Mouse (Mus musculus): ENCODE results near the gene Dnm2. TPM values are rescaled to one million over a fixed set of nuclear protein-coding genes. Genes with fewer than 3 reads are reported as not detected.

The Dnm2 gene
- 19.6 and 22.0 TPM in 2 replicates for polyA plus RNA-seq (2021; fragmentation: Nextera tagmentation)
- long read RNA-seq, experiment 1, transcript Dnm2-211 (21 exons, 3,510 nt) = minor isoform, 10 of 135 reads
- long read RNA-seq, experiment 1, transcript Dnm2-201 (21 exons, 3,502 nt) = major isoform, 22 of 135 reads
- long read RNA-seq, experiment 1, transcript Dnm2-204 (21 exons, 3,063 nt) = minor isoform, 6 of 135 reads
- long read RNA-seq, experiment 1, transcript Dnm2-206 (21 exons, 2,613 nt) = minor isoform, 9 of 135 reads
- long read RNA-seq, experiment 1, partial matches to known transcripts = 19 of 135 reads
- long read RNA-seq, experiment 1, other reads (novel, unspliced or antisense) = 65 of 135 reads
- long read RNA-seq, experiment 2, partial matches to known transcripts = 10 of 29 reads
- long read RNA-seq, experiment 2, other reads (novel, unspliced or antisense) = 11 of 29 reads

DNA sequence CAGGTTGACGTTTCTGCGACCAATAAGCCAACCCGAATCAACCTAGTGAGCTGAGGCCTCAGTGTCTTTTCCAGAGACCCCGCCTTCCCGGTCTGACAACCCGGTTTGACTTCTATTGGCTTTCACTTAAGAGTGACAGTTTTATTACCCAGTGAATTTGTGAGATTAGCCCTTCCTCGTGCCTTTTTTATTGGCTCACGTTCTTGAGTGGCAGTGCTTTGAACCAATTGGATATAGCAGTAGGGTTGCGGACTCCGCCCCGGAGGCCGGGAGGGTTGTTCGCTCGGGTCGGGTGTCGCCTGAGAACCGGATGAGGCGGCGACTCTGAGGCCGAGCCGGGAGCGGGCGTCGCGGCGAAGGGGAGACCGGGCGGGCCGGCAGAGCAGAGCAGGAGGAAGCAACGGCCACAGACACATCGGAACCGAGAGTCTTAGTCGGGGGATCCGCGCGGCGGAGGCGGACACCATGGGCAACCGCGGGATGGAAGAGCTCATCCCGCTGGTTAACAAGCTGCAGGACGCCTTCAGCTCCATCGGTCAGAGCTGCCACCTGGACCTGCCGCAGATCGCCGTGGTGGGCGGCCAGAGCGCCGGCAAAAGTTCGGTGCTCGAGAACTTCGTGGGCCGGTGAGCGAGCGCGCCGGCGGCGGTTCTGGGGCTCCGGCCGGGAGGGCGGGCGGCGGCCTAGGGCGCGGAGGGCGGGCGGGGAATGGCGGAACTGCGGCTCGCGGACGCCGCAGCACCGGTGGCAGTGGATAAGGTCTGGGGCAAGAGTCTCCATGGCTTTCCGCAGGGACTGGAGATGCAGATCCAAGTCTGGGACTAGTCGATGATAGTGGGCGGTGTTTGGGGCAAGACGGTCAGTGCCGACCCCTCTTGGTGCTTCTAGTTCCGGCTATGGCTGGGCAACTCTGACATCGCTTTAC lies at the start of gene Dnm2:
Gene Dnm2, plus strand, starts transcription at position 278 of the 925 bp plus-strand sequence.

GRCm38 (mm10) chr9:21411669-21412550 lies 12.8 kb upstream of the Dnm2 start, which contains the start of gene Qtrt1:
Qtrt1 (plus strand) TSS chr9:21411837.

DNA sequence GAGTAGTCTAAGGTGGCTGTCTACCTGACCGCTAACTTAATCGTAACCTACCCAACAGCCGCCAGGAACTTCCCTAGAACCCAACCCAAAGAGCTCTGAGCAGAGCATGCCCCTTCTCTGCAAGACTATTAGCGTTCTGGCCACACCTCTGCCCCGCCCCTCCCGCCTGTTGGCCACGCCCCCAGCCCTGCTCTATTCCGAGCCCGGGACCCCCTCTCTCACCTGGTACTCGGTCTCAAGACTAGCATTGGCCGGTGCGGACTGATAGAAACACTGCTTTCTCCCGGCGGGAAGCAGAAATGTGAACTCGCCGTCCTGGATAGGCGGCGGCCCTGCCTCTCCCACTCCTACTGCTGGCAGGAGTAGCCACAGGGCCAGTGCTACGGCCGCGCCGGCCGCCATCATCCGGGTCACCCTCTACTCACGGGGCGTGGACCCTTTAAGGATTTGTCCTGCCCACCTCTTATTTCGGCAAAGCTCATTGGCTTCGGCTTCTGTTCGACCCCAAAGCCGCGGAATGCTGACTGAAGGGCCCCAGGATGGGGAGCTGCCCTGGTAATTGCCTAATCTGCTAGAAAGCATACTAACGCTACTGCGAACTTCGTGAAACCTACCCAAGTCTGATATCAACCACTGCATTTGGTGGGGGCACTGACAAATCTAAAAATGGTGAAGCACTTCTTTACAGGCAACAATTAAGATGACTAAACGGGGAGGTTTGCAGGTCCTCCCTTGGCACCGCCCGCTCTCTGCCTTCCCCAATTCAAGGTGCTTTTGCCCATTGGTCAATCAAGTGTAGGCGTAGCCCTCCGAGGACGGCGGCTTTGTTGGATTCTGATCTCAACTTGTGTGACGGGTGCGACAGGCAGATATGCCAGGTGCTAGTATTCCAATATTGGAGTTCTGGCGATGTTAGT lies 85.3 kb downstream of the Dnm2 start, which contains the start of gene Tmed1:
Gene Tmed1, minus strand, starts transcription at position 481 of the 917 bp plus-strand sequence.

DNA sequence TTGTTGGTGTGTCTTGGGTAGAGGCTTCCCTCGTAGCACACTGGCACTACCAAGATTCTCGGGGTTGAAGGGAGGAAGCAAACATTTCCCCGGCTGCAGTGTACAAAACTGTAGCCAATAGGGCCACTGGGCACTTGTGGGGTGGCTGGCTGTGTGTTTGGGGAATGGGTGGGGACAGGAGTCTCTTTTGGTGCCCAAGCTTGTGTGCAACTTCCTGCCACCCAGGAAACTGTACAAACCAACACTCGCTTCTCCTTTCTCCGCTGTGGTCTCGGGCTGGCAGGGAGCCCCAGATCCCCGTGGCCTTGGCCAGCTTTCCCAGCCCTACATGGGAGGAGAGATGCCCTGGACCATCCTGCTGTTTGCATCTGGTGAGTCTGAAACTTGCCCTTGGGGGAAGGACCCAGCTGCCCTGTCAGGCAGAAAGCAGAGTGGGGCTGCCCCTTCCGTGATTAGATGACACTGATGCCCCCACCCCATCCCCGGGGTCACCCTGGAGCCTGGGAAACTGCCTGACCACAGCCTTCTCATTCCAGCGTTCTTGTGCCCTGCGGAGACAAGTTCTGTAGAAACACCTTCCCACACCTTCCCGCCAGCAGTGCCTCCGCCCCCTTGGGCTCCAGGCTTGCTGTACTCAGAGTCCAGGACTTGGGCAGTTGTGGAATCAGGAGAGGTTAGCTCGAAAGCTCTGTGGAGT lies 101.4 kb downstream of the Dnm2 start, which contains the start of gene AB124611:
Gene AB124611, plus strand, starts transcription at position 240 of the 697 bp plus-strand sequence.

DNA sequence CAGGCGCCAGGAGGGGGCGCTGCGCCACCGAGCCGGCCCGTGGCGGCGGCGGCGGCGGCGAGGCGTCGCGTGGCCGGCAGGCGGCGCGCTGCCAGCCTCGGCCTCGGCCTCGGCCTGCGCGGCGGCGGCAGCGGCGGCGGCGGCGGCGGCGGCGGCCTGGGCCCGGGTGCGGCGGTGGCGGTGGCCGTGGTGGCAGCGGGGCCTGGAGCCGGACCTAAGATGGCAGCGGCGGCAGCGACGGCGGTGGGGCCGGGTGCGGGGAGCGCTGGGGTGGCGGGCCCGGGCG lies 122.0 kb downstream of the Dnm2 start, which contains the start of gene Carm1:
Gene Carm1, plus strand, starts transcription at position 106 of the 286 bp plus-strand sequence.

Other genes starting within 250 kb of the Dnm2 start
- gene Keap1, start 185.5 kb upstream of the Dnm2 start, polyA plus RNA-seq (2021; fragmentation: Nextera tagmentation) = 53.0 and 60.6 TPM in 2 replicates
- gene S1pr5, start 176.5 kb upstream of the Dnm2 start, polyA plus RNA-seq (2021; fragmentation: Nextera tagmentation) = 18.4 and 20.5 TPM in 2 replicates
- gene Atg4d, start 159.6 kb upstream of the Dnm2 start, polyA plus RNA-seq (2021; fragmentation: Nextera tagmentation) = 44.5 and 53.2 TPM in 2 replicates
- 3.8 and 3.9 TPM in 2 replicates for gene Kri1, start 136.9 kb upstream of the Dnm2 start, polyA plus RNA-seq (2021; fragmentation: Nextera tagmentation)
- gene Cdkn2d, start 133.5 kb upstream of the Dnm2 start, polyA plus RNA-seq (2021; fragmentation: Nextera tagmentation) = 98.5 and 119 TPM in 2 replicates
- gene Ap1m2, start 112.6 kb upstream of the Dnm2 start, polyA plus RNA-seq (2021; fragmentation: Nextera tagmentation) = 1.2 and 1.5 TPM in 2 replicates
- 15.7 and 18.2 TPM in 2 replicates for gene Slc44a2, start 104.2 kb upstream of the Dnm2 start, polyA plus RNA-seq (2021; fragmentation: Nextera tagmentation)
- 102 and 148 TPM in 2 replicates for gene Ilf3, start 57.0 kb upstream of the Dnm2 start, polyA plus RNA-seq (2021; fragmentation: Nextera tagmentation)
- gene Qtrt1, start 13.1 kb upstream of the Dnm2 start, polyA plus RNA-seq (2021; fragmentation: Nextera tagmentation) = 17.3 and 20.9 TPM in 2 replicates
- gene Tmed1, start 85.3 kb downstream of the Dnm2 start, polyA plus RNA-seq (2021; fragmentation: Nextera tagmentation) = 32.1 and 32.7 TPM in 2 replicates
- gene AB124611, start 101.3 kb downstream of the Dnm2 start, polyA plus RNA-seq (2021; fragmentation: Nextera tagmentation) = 0.40 and 0.46 TPM in 2 replicates
- gene Carm1, start 122.0 kb downstream of the Dnm2 start, polyA plus RNA-seq (2021; fragmentation: Nextera tagmentation) = 7.5 and 8.3 TPM in 2 replicates
- 24.4 and 31.1 TPM in 2 replicates for gene Timm29, start 167.8 kb downstream of the Dnm2 start, polyA plus RNA-seq (2021; fragmentation: Nextera tagmentation)
- 15.4 and 21.2 TPM in 2 replicates for gene Yipf2, start 167.9 kb downstream of the Dnm2 start, polyA plus RNA-seq (2021; fragmentation: Nextera tagmentation)
- gene Smarca4, start 191.3 kb downstream of the Dnm2 start, polyA plus RNA-seq (2021; fragmentation: Nextera tagmentation) = 26.0 and 26.4 TPM in 2 replicates

Measured in left cerebral cortex, adult 6 months (tissue).